19 mouse cellular contexts compared by ENCODE assay signal in the genomic region with DNA sequence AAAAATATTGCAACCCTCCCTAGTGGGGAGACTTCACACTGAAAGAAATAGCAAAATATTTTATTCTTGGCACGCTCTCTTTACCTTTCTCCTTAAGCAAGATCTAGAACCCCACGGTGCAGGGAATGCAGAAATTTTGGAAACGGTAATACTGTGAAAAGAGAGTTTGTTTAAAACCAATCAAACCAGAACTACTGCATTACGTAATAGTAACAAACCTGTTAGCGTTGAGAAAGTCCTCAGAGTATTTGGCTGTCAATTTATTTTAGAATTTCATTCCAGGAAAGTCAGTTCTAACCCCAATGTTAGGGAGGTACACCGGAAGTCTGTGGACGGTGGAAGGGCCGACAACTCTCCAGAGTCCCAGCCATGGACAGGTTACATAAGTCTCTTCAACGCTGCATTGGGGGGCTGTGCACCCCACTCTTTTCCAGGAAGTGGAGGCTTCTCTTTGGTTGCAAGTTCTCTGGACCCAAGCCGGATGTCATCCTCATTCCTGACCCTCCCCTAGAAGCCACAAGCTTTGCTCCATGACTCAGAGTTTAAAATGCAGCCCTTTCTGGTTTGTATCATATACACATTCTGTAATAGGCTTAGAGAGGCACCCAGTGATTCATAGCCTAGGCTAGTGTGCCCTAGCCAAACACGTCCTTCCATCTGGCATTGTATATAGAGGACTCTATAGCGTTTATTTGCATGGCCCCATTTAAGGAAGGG.
DNase-seq lines count a peak whose midpoint lies in the region; ATAC-seq lines count a peak whose summit lies in the region.
"Had no signal": no experiment of that assay in that cellular context is flagged by ENCODE, and none has a peak within 500 bp of the region (broad histone marks: within the 10 kb centered on the region; RNA-seq: fewer than 3 reads in every experiment).

No protein-coding gene starts in this region.

- 59% methylated on average over 12 of the region's 12 CpGs for WGBS in lung, embryonic 15.5 days

- no peak overlapping the region for H3K9ac ChIP-seq in lung, embryonic 15.5 days
- H3K9ac ChIP-seq: forebrain, embryonic 15.5 days; limb, embryonic 15.5 days; midbrain, embryonic 12.5 days had no signal

- no peak overlapping the region for H3K4me3 ChIP-seq in lung, embryonic 15.5 days
- H3K4me3 ChIP-seq: forebrain, embryonic 15.5 days; limb, embryonic 15.5 days; midbrain, embryonic 12.5 days had no signal

- H3K4me2 ChIP-seq in lung, embryonic 15.5 days = no peak overlapping the region
- H3K4me2 ChIP-seq: forebrain, embryonic 15.5 days; limb, embryonic 15.5 days; midbrain, embryonic 12.5 days had no signal

- H3K27me3 ChIP-seq in lung, embryonic 15.5 days = no peaks in the 10 kb centered on the region
- H3K27me3 ChIP-seq: forebrain, embryonic 15.5 days; limb, embryonic 15.5 days; midbrain, embryonic 12.5 days had no signal

- H3K4me1 ChIP-seq in lung, embryonic 15.5 days = peaks cover 27% of the 10 kb centered on the region
- H3K4me1 ChIP-seq: midbrain, embryonic 12.5 days had no signal

- intact Hi-C loops in heart, postnatal 36 days (cut with DNase I) = loop anchor here (5.0 kb wide), 2 partner anchors 77 to 228 kb away; no protein-coding TSS in a partner anchor

- peak overlapping the region; percentile 52 for H3K27ac ChIP-seq in lung, embryonic 15.5 days
- H3K27ac ChIP-seq: forebrain, embryonic 15.5 days; midbrain, embryonic 12.5 days had no signal

- ATAC-seq in frontal cortex, adult (ENCODE audit: low TSS enrichment) = peak; percentile 85
- no peak for ATAC-seq in lung, embryonic 15.5 days (ENCODE audit: borderline replicate concordance, extremely low read depth, low FRiP score, low TSS enrichment)
- peak; percentile 86 for ATAC-seq in megakaryocyte progenitor cell, adult 5-6 weeks (replicated peaks; ENCODE audit: poor library complexity)
- ATAC-seq: forebrain, embryonic 15.5 days; inflammation-experienced regulatory T-cells, adult 6 months had no signal

- no peaks in the 10 kb centered on the region for H3K36me3 ChIP-seq in lung, embryonic 15.5 days
- H3K36me3 ChIP-seq: forebrain, embryonic 15.5 days; limb, embryonic 15.5 days; midbrain, embryonic 12.5 days had no signal

- no peak for DNase-seq in frontal cortex, adult 2 months (ENCODE audit: extremely low spot score in 1 of 2, low spot score in 1 of 2)
- no peak for DNase-seq in lung, postnatal 14 days
- DNase-seq in brain, adult 2 months (ENCODE audit: low read depth, low spot score) = peak; percentile 59
- DNase-seq in heart, postnatal 36 days = no peak
- no peak for DNase-seq in adrenal gland, adult 18-20 months (ENCODE audit: low spot score in 2 of 2)
- DNase-seq: adrenal gland, postnatal 10 days; B cell, adult 2 months; cerebellum, adult 11 months; embryo, embryonic 11 days; gastrocnemius, postnatal 25 days; layer of hippocampus, adult 9-11 months; thymus, postnatal 25 days had no signal

- H3K9me3 ChIP-seq in lung, embryonic 15.5 days = no peaks in the 10 kb centered on the region
- H3K9me3 ChIP-seq: forebrain, embryonic 15.5 days; limb, embryonic 15.5 days; midbrain, embryonic 12.5 days had no signal
